Mouse (Mus musculus) spleen, postnatal 10 days (tissue): ENCODE results near the gene Ddx19b.
A peak's percentile ranks its signal among the peaks of the same experiment; 100 is the strongest.
"Not testable (repeated sequence)": the region's sequence is repeated elsewhere in the genome, so short reads cannot be mapped to it uniquely, and the experiment has no call there.

Experiments
- DNase-seq, 2 experiments: peaks; one replicate each; pipeline ENCODE4 v3.0.0; 2021 to 2022; ENCODE audit warnings: low spot score in 2 of 2

The Ddx19b gene

DNA sequence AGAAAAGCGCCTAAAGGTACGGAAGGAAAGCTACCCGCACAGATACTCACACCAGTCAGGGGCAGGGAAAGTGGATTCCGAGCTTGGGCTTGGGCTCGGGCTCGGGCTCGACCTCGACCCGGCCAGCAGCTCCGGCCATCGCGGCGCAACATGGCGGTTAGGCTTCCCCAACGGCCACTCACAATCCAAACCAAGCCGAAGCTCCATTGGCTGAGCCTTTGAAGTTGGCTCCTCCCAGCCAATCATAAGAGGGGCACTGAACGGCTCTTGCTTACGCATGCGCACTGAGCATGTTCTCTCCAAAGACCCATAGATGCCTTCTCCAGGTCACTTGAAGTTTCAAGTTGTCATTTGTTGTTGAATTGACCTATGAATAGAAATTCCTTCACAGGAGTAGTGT is at the start of gene Ddx19b:
Gene Ddx19b, minus strand, starts transcription at position 180 of the 400 bp plus-strand sequence.
- DNase-seq = no peak

DNA sequence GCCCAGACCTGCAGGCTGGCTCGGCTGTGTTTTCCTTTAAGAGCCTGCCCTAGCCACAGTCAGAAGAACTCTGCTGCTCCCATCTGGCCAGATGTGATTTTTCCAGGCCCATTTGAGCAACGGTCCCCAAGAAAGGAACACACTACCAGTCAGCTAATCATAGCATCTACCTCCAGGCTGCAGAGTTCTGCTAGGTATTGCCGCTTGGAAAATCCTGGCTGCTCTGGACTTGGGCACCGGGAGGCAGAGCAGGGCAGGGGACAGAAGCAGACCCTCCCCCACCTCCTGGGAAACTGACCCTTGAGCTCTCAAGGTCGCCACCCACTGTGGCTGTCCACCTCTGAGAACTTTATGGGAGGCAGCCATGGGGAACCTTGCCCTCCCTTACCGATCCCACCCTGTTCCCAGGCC is 48.3 kb upstream of the Ddx19b start:
- DNase-seq = no peak

DNA sequence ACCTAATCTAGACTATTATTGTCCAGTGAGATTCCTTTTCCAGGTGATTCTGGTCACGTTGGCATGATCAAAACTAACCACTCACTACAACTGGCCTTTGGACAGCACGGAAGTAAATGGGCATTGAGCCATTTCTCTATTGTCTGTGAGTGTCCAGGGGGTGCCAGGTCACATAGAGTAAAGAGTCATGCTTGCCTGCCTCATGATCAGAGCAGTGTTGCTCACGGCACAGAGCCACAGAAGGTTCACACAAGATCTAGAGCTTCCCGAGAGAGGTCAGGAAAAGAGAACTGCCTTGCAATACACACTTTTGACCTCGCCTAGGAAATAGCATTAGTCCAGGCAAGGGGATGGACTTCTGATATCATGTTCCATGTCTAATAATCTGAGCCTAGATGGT is 47.9 kb upstream of the Ddx19b start:
- no peak for DNase-seq

DNA sequence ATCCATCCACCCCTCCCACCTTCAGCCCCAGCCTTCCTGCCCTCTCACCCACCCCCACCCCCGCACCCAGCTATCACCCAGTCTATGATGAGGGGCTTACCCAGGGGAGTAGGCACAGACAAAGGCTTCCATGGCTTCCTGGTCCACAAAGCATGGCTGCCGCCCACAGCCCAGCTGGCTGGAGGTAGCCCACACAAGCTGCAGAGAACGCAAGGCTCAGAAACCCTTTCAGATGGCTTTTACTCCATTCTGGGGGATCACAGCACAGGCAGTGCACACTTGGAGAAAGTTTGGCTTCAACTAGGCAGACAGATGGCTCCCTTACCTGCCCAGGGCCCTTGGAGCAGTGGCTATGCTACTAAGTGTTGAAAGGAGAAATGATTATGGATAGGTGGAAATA is 44.4 kb upstream of the Ddx19b start:
- no peak for DNase-seq

DNA sequence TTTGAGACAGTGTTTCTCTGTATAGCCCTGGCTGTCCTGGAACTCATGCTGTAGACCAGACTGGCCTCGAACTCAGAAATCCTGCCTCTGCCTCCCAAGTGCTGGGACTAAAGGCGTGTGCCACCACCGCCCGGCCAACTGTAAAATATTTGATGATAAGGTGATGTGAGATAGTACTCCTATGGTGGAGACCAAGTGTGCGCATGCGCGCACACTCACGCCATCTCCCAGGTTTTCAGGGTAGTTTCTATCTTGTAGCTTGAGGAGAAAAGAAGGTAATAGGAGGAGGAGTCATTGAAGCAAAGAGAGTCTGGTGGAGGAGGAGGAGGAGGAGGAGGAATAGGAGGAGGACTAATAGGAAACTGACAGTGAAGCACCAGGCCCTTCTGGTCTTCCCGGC is 37.1 kb upstream of the Ddx19b start:
- DNase-seq = not testable (repeated sequence)

DNA sequence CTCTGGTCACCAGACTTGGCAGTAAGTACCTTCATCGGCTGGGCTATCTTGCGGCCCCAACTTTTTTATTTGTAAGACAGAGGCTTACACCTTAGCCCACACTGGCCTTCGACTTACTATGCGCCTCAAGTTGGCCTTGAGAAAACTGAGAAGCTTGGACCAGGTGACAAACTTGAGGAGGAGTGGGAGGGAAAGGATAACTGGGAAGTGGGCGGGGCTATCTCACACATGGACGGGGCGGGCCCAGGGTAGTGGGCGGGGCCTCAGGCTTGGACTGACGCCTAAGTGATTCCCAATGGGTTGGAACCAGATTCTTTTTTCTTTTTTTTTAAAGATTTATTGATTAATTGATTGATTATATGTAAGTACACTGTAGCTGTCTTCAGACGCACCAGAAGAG is 35.9 kb upstream of the Ddx19b start:
- DNase-seq = no peak

DNA sequence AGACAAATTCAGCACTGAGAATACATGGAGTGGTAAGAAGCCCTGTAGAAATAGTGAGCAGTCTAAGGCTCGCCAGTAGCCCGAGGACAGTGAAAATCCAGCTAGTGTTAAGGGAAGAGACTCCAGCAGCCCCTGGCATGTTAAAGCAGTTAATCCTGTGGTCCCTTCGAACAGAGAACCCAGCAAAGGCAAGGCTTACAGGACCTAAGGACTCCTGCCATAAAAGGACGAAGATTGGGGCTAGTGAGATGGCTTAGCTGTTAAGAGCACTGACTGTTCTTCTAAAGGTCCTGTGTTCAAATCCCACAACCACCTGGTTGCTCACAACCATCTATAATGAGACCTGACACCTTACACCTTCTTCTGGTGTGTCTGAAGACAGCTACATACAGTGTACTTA is 34.8 kb upstream of the Ddx19b start:
- DNase-seq = no peak

DNA sequence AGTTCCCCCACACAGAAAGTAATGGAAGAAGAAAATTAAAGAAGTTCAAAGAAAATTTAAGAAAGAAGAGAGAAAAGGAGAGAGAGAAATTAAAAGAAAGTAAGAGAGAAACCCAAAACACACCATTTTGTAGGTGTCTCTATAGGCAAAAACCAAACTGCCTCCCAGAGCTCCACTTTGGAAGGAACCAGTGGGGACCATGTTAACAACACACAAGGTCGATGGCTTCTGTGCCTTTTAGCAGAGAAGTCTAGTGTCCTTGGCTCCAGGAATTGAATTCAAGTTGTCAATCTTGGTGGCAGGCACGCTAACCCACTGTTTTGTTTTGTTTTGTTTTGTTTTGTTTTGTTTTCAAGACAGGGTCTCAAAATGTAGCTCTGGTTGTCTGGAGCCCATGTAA is 31.3 kb upstream of the Ddx19b start:
- no peak for DNase-seq

DNA sequence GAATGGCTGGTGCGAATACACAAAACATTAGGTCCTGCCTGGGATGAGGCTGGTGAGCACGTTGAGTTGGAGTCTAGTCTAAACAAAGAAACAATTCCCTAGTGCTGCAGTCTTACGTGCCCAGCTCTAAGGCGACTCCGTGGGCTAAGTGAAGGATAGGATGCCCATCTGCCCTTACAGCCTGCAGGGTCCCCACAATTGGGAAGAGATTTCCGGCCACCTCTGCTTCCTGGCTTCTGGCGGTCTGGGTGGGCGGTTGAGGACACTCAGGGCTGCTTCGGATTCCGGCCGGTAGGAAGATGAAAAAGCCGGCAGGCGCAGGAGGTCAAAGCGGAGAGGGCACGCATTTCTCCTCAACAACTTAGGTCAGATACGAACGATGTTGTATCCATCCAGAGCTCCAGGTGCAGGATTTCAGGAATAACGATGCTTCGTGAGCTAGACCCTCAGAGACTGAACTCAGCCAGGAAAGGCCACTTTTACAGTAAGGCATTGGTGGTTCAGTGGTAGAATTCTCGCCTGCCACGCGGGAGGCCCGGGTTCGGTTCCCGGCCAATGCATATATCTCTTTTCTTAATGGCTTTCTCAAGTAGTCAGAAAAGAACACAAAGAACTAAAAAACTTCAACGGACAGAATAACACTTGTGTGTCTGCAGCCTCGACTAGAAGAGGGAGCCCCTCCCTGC is 30.7 kb upstream of the Ddx19b start:
- peak; percentile 85 to 87 for DNase-seq

DNA sequence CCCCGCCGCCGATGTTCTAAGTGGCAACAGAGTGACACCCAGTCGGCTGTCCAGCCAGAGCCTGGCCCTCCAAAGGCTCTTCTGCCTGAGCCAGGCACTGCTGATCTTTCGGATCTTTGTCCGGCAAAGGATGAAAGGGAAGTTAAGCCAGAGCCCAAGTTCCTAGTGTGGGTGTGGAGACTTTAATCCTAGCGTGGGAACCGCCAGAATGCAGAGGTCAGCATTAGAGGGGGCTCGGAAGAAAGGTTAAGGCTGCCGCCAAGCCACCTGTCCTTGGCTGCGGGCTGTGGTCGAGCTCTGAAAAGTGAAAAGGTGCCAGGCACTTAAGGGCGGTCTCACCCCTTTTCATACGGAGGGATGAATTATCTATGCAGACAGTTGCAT is 30.1 kb upstream of the Ddx19b start:
- DNase-seq = no peak

DNA sequence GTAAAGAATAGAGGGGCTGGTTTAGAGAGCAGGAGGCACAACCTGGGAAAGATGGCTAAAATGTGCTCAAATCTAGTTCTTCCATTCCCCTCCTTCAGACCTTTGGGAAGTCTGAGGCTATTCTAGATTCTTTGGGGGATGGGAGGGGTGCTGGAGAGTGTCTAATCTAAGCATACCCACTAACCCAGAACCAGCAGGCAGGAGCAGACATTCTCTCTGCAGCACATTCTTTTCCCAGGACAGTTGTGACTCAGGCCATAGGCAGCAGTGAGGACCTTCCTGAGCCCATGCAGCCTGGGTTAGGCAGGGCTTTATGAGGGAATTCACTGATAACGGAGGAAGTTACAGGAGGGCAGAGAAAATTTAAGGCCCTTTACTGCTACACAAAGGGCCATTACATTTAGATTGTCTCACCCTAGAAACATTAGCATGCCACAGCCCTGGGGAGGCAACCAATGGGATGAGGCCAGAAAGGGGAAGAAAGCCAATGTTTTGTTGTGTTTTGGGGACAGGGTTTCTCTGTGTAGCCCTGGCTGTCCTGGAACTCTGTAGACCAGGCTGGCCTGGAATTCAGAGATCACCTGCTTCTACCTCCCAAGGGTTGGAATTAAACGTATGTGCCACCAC is 27.5 kb upstream of the Ddx19b start:
- DNase-seq = no peak

DNA sequence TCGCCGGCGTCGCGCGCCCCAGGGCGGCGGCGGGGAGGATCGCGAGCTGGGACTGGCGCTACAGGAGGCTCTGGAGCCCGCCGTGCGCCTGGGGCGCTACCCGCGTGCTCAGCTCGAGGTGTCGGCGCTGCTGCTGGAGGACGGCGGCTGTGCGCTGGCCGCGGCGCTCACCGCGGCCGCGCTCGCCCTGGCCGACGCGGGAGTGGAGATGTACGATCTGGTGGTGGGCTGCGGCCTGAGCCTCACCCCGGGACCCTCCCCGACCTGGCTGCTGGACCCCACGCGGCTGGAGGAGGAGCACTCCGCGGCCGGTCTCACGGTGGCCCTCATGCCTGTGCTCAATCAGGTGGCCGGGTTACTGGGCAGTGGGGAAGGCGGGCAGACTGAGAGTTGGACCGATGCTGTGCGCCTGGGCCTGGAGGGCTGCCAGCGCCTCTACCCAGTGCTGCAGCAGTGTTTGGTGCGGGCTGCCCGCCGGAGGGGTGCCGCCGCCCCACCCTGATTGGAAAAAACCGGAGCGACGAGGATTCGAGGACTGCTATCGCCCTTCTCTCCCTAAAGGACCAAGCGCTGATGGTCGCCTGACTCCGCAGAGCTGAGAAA is 25.2 kb upstream of the Ddx19b start:
- peak; percentile 46 to 56 for DNase-seq

DNA sequence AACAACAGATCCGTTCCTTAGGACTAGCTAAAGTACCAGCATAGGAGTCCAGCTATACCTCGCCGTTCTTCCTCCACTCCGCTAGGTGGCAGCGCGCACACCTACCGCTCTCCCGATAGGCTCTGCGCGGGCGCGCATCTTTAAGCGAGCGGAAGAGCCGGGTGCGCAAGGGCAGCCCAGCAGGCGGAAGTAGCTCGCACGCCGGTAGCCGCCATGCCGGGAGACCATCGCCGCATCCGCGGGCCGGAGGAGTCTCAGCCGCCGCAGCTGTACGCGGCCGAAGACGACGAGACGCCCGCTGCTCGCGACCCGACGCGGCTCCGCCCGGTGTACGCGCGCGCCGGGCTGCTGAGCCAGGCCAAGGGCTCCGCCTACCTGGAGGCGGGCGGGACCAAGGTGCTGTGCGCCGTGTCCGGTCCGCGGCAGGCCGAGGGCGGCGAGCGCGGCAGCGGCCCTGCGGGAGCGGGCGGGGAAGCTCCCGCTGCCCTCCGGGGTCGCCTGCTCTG is 24.7 kb upstream of the Ddx19b start, which contains the start of gene Exosc6:
Gene Exosc6, plus strand, starts transcription at position 182 of the 506 bp plus-strand sequence.
- DNase-seq = peak; percentile 88 to 93

DNA sequence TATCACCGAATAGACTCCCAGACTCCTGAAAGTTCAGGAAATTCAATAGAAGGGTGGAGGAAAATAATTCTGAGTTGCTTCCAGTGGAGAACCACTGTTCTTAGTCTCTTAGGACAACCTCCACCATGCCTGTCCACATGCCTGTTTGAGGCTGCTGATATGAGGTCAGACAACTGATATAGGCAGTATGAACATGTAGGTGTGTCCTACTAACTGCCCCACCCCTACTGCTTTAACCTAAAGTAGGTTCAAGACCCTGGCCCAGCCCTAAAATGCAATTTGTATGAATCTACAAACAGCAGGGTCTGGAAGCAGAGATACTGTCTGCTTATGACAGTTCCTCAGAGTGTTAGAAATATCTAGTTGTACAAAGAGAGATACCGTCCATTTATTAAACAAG is 24.1 kb upstream of the Ddx19b start:
- DNase-seq = no peak

DNA sequence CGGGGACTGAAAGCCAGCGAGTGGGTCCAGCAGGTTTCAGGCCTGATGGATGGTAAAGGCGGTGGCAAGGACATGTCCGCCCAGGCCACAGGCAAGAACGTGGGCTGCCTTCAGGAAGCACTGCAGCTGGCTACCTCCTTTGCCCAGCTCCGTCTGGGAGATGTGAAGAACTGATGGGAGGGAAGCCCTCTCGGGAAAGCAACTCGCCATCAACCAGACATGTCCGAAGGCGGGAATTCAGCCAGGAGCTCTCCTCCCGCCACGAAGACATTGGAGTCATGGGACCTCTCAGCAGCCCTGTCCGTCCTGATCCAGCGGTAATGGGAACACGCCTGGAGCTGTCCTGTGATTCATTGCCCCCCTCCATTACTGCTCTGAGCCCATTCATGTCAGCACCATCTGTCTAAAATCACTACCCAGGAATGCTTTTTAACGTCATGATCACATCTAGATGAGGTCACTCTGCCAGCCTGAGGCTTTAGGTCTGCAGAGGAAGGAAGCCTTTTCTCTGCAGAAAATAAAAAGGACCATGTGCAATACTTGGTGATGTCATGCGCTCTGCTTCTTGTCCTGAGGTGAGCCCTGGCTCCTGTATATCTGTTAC is 23.6 kb upstream of the Ddx19b start:
- no peak for DNase-seq

DNA sequence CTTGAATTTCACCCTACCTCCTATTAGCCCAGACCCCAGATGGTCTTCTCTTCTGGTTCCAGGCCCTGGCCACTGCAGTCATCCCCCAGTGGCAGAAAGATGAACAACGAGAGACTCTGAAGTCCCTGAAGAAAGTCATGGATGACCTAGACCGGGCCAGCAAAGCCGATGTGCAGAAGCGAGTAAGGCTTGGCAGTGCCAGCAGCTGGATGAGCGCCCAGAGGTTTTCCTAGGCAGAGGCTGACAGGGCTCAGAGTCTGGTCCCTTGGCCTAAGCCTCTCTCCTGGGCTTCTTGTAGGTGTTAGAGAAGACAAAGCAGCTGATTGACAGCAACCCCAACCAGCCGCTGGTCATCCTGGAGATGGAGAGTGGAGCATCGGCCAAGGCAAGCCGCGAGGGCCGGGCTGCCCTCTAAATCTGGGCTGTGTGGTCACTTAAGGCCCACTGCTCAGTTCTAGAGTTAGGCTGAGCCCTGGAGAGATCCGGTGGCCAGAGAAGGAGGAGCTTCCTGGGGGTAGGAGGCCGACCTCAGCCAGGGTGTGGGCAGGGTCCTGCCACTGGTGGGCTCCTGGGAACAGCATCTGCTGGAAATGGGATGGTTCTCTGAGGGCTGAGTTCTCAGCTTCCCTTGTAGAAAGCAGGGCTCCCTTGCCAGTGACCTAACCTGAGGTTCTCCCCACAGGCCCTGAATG is 22.4 kb upstream of the Ddx19b start:
- DNase-seq = no peak

DNA sequence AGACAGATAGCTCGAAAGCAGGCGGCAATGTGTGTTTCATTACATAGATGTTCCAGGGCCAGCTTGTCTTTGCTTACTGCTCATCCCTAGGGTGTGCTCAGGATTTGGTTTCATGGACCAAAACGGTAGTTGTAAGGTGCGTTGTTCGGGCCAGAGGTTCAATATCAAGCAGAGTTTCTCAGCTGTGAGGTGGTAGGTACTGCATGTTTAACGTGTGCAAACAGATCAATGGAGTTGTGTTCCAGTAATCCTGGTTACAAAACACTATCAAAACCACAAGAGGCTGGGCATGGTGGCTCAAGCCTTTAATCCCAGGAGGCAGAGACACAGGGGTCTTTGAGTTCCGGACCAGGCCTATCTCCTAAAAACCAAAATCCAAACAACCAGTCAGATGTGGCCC is 17.6 kb upstream of the Ddx19b start:
- no peak for DNase-seq

DNA sequence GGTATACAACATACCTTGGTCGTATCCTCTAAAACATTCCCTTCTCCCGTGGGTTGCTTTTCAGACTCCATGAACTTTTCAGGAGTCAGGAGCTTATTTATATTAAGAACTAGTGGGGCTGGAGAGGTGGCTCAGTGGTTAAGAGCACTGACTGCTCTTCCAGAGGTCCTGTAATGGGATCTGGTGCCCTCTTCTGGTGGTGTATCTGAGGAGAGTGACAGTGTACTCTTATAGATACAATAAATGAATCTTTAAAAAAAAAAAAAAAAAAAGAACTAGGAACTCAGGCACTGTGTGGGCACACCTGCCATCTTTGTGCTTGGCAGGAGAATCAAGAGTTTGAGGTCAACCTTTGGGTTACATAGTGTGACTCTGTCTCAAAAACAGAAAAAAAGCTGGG is 17.1 kb upstream of the Ddx19b start:
- no peak for DNase-seq

DNA sequence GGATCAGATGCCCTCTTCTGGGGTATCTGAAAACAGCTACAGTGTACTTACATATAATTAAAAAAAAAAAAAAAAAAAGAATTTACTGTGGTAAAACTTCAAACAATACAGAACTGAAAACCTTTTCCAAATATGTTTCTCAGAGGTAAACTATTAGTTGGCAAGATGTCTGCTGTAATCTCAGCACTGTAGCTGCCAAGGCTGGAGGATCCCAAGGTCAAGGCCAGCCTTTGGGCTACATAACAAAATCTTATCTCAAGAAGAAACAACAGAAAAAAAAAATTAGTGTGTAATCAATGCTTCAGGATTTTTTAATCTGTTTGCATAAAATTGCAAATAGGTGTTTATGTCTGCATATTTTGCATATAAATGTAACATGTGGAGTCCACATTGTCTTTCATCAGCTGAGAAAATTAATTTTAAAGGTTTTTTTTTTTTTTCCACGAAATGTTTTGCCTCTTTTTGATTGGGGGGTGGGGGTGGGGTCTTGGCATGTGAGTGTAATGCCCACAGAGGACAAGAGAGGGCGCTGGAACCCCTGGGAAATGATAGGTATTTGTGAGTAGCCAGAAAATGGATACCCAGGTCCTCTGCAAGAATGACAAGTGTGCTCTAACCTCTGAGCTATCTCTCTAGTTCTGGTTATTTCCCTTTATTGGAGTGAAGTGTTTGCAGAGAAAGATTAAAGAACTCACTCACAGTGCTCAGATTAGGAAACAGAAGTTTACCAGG is 12.6 kb upstream of the Ddx19b start:
- no peak for DNase-seq

DNA sequence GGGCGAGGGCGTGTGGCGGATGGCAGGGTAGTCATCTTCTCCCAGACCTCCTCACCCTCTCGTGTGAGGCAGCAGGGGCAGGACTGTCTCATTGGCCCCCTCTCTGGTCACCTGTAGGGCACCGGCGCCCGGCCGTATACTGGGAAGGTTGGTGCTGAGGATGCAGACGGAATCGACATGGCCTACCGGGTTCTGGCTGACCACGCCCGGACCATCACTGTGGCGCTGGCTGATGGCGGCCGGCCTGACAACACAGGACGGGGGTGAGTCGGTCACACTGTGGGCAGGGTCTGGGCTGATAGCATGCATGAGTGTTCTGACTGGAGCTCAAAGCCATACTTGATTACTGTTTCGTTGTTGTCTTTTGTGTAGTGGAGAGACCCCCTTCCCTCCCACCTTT is 11.0 kb upstream of the Ddx19b start:
- DNase-seq = no peak

DNA sequence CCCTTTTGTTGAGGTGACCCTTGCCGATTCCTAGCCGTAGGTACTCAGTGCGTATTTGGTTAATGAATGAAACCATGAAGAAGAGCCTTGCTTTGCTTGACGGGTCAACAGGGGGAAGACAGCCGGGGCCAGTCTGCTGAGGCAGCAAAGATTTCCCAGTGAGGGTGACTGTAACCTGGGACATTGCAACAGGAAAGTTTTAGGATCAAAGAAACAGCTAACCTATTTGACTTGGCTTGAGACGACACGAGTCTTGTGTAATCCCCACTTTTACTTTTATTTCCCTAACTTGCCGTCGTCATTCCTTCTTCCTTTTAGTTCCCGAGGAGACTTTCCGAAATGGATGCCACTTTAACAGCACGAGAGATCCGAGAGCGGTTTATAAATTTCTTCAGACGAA is 5.0 kb upstream of the Ddx19b start:
- no peak for DNase-seq
